Mouse (Mus musculus): ENCODE measurements at regions not wholly inside any gene's neighbourhood (a gene's known extent, or its start where the extent isn't known, plus 50 kb on each side); places are given as distances from the start of the nearest gene placed in this dataset.

DNA sequence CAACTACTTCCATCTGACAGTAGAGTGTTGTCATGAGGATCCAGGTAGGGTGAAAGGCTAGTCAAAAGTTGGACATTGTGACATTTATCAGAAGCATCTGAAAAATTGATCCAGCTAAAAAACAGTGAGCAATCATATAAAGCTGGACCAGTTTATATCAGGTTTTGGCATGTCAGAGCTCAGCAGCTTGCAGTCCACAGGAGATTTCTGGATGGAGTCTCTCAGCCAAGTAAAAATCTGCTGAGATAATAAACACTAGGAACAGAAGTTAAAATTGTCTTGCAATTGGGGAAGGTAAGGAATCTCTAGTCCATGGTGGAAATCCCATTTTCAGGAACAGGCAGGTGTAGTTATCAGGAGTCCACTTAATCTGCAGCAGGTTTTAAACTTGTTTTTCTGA is 83.3 kb upstream of the Cntn5 start:
- peak; percentile 10 to 15 for DNase-seq

Measured in cerebellum, postnatal 10 days (tissue).